9 mouse cellular contexts compared by ENCODE assay signal in the genomic region with DNA sequence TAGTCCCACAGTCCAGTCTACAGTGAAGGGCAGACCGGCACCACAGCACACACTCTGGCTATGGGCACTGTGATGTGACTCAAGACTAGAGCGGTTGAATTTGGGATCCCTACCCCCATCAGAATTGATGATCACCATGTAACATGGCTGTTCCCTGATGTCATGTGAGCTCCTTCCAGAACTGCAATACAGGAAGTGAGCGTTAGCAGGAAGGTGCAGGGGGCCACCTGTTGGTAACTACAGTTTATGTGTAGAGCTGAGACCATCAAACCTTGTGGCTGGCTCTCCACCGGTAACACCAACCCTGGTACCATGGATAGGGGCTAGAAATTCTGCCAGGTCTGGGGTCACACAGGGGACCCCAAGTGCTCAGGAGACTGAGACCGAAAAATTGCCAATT. TPM values are rescaled to one million over a fixed set of nuclear protein-coding genes. Genes with fewer than 3 reads are reported as not detected.
DNase-seq lines count a peak whose midpoint lies in the region; ATAC-seq and TF ChIP-seq lines count a peak whose summit lies in the region.
"Had no signal": no experiment of that assay in that cellular context is flagged by ENCODE, and none has a peak within 500 bp of the region (broad histone marks: within the 10 kb centered on the region; RNA-seq: fewer than 3 reads in every experiment).

No protein-coding gene starts in this region.

- 71% methylated on average over 5 of the region's 5 CpGs for WGBS in hindbrain, embryonic 15.5 days
- 60% methylated on average over 5 of the region's 5 CpGs for WGBS in stomach, postnatal 0 days

- TF ChIP-seq CTCF in stomach, postnatal 0 days (IDR thresholded peaks at IDR 0.05; ENCODE audit: low read depth) = peak; percentile 53

- H3K36me3 ChIP-seq in hindbrain, embryonic 15.5 days = no peaks in the 10 kb centered on the region
- H3K36me3 ChIP-seq in stomach, postnatal 0 days (ENCODE audit: control insufficient read depth, insufficient read depth, low read length) = no peaks in the 10 kb centered on the region
- H3K36me3 ChIP-seq: liver, embryonic 13.5 days had no signal

- no peaks in the 10 kb centered on the region for H3K9me3 ChIP-seq in hindbrain, embryonic 15.5 days
- no peaks in the 10 kb centered on the region for H3K9me3 ChIP-seq in stomach, postnatal 0 days (ENCODE audit: control insufficient read depth, low read length)
- H3K9me3 ChIP-seq: liver, embryonic 13.5 days had no signal

- TF ChIP-seq EP300 in stomach, postnatal 0 days (optimal IDR thresholded peaks at IDR 0.05) = no peak

- H3K4me2 ChIP-seq in hindbrain, embryonic 15.5 days = no peak overlapping the region
- H3K4me2 ChIP-seq in stomach, postnatal 0 days (replicated peaks; ENCODE audit: low read depth) = no peak overlapping the region
- H3K4me2 ChIP-seq: liver, embryonic 13.5 days had no signal

- peaks cover 39% of the 10 kb centered on the region for H3K4me1 ChIP-seq in hindbrain, embryonic 15.5 days (replicated peaks)
- no peaks in the 10 kb centered on the region; the same call in 1 of the 2 replicates for H3K4me1 ChIP-seq in stomach, postnatal 0 days (replicated peaks; ENCODE audit: control insufficient read depth, insufficient read depth)

- ATAC-seq in hindbrain, embryonic 15.5 days (ENCODE audit: low FRiP score, low read depth) = no peak
- ATAC-seq in stomach, postnatal 0 days (ENCODE audit: low FRiP score, low TSS enrichment) = no peak

- H3K27me3 ChIP-seq in hindbrain, embryonic 15.5 days = no peaks in the 10 kb centered on the region
- no peaks in the 10 kb centered on the region for H3K27me3 ChIP-seq in stomach, postnatal 0 days (ENCODE audit: control insufficient read depth, insufficient read depth, low read length)
- H3K27me3 ChIP-seq: liver, embryonic 13.5 days had no signal

- DNase-seq in kidney, postnatal 10 days = peak; percentile 34
- no peak for DNase-seq in kidney, adult 11 months
- DNase-seq in ZHBTc4 (ENCODE audit: low read depth, low spot score) = peak; percentile 46
- DNase-seq in stomach, postnatal 0 days (ENCODE audit: low spot score) = no peak
- no peak for DNase-seq in ovary, postnatal 10 days (ENCODE audit: low spot score)
- DNase-seq in lung, postnatal 4 days = no peak
- no peak for DNase-seq in lung, postnatal 10 days
- DNase-seq: liver, embryonic 13.5 days had no signal

- H3K4me3 ChIP-seq in hindbrain, embryonic 15.5 days = no peak overlapping the region
- no peak overlapping the region for H3K4me3 ChIP-seq in stomach, postnatal 0 days (ENCODE audit: low read depth, low read length)
- H3K4me3 ChIP-seq: liver, embryonic 13.5 days had no signal

- H3K27ac ChIP-seq in hindbrain, embryonic 15.5 days (replicated peaks) = peak overlapping the region; percentile 95
- no peak overlapping the region for H3K27ac ChIP-seq in stomach, postnatal 0 days (replicated peaks)
- H3K27ac ChIP-seq: liver, embryonic 13.5 days had no signal

- H3K9ac ChIP-seq in hindbrain, embryonic 15.5 days = no peak overlapping the region
- no peak overlapping the region for H3K9ac ChIP-seq in stomach, postnatal 0 days (ENCODE audit: low read length)
- H3K9ac ChIP-seq: liver, embryonic 13.5 days had no signal

RNA-seq across cellular contexts. Expression of a gene that starts 8.2 kb away (rescaled TPM):
- polyA plus RNA-seq in hindbrain, embryonic 15.5 days (2015; fragmentation: Nextera tagmentation; extraction: Ambion mirVana) = 34.9 and 35.1 TPM in 2 replicates
- 3.7 and 4.4 TPM in 2 replicates for polyA plus RNA-seq in stomach, postnatal 0 days (2015; fragmentation: Nextera tagmentation; extraction: Ambion mirVana)

RNA-seq across cellular contexts. Expression of a gene that starts 10.7 kb away (rescaled TPM):
- 308 and 313 TPM in 2 replicates for polyA plus RNA-seq in hindbrain, embryonic 15.5 days (2015; fragmentation: Nextera tagmentation; extraction: Ambion mirVana)
- 23.2 and 25.5 TPM in 2 replicates for polyA plus RNA-seq in stomach, postnatal 0 days (2015; fragmentation: Nextera tagmentation; extraction: Ambion mirVana)

RNA-seq across cellular contexts. Expression of a gene that starts 19.5 kb away (rescaled TPM):
- 304 and 323 TPM in 2 replicates for polyA plus RNA-seq in hindbrain, embryonic 15.5 days (2015; fragmentation: Nextera tagmentation; extraction: Ambion mirVana)
- 44.9 and 50.5 TPM in 2 replicates for polyA plus RNA-seq in stomach, postnatal 0 days (2015; fragmentation: Nextera tagmentation; extraction: Ambion mirVana)

RNA-seq across cellular contexts. Expression of a gene that starts 22.0 kb away (rescaled TPM):
- 73.4 and 78.5 TPM in 2 replicates for polyA plus RNA-seq in hindbrain, embryonic 15.5 days (2015; fragmentation: Nextera tagmentation; extraction: Ambion mirVana)
- polyA plus RNA-seq in stomach, postnatal 0 days (2015; fragmentation: Nextera tagmentation; extraction: Ambion mirVana) = 40.4 and 42.4 TPM in 2 replicates

RNA-seq across cellular contexts. Expression of a gene that starts 29.1 kb away (rescaled TPM):
- polyA plus RNA-seq in hindbrain, embryonic 15.5 days (2015; fragmentation: Nextera tagmentation; extraction: Ambion mirVana) = 109 and 111 TPM in 2 replicates
- polyA plus RNA-seq in stomach, postnatal 0 days (2015; fragmentation: Nextera tagmentation; extraction: Ambion mirVana) = 67.1 and 70.6 TPM in 2 replicates

Comparison
In these comparisons a context has a peak if more than half of its experiments do, and no peak if none do; other contexts are left out.
1. DNase-seq: peak in kidney, postnatal 10 days (single experiment) and ZHBTc4 (single experiment); none in kidney, adult 11 months (single experiment), stomach, postnatal 0 days (single experiment), ovary, postnatal 10 days (single experiment), lung, postnatal 4 days (0 of 2) and lung, postnatal 10 days (single experiment).
2. RNA of a gene that starts 10.7 kb away (polyA plus RNA-seq): 308 to 313 TPM in hindbrain, embryonic 15.5 days; 23.2 to 25.5 TPM in stomach, postnatal 0 days; every median in the first group is over 10 times any median in the second.